Comparison of ENCODE assay signal across 16 mouse cellular contexts in genomic region chr17:72855298-72855697, GRCm38 (mm10). TPM values are rescaled to one million over a fixed set of nuclear protein-coding genes. Genes with fewer than 3 reads are reported as not detected.
DNase-seq lines count a peak whose midpoint lies in the region; ATAC-seq and TF ChIP-seq lines count a peak whose summit lies in the region.
"Had no signal": no experiment of that assay in that cellular context is flagged by ENCODE, and none has a peak within 500 bp of the region (broad histone marks: within the 10 kb centered on the region; RNA-seq: fewer than 3 reads in every experiment).

No protein-coding gene starts in this region.

- no peak overlapping the region for H3K27ac ChIP-seq in layer of hippocampus, adult 2 months
- H3K27ac ChIP-seq in stomach, postnatal 0 days (replicated peaks), result no peak overlapping the region
- H3K27ac ChIP-seq: forebrain, embryonic 12.5 days; hindbrain, embryonic 14.5 days; limb, embryonic 15.5 days; neural tube, embryonic 12.5 days had no signal

- intact Hi-C loops in gastrocnemius, postnatal 36 days (cut with DNase I), result loop anchor here (5.0 to 10.0 kb wide), 2 partner anchors 442 to 890 kb away; no protein-coding TSS in a partner anchor

- no peak overlapping the region for H3K4me3 ChIP-seq in layer of hippocampus, adult 2 months
- no peak overlapping the region for H3K4me3 ChIP-seq in stomach, postnatal 0 days (ENCODE audit: low read depth, low read length)
- H3K4me3 ChIP-seq: forebrain, embryonic 12.5 days; limb, embryonic 15.5 days; neural tube, embryonic 12.5 days had no signal

- 45% methylated on average over 1 of the region's 1 CpGs for WGBS in stomach, postnatal 0 days

- no peak for ATAC-seq in stomach, postnatal 0 days (ENCODE audit: low FRiP score, low TSS enrichment)

- no peaks in the 10 kb centered on the region for H3K27me3 ChIP-seq in stomach, postnatal 0 days (ENCODE audit: control insufficient read depth, insufficient read depth, low read length)
- H3K27me3 ChIP-seq: forebrain, embryonic 12.5 days; limb, embryonic 15.5 days; neural tube, embryonic 12.5 days had no signal

- TF ChIP-seq CTCF in layer of hippocampus, adult 2 months (conservative IDR thresholded peaks at IDR 0.05), result peak; percentile 51
- TF ChIP-seq CTCF in stomach, postnatal 0 days (IDR thresholded peaks at IDR 0.05; ENCODE audit: low read depth), result peak; percentile 47

- H3K9ac ChIP-seq in stomach, postnatal 0 days (ENCODE audit: low read length), result no peak overlapping the region
- H3K9ac ChIP-seq: forebrain, embryonic 12.5 days; hindbrain, embryonic 14.5 days; limb, embryonic 15.5 days; neural tube, embryonic 12.5 days had no signal

- no peaks in the 10 kb centered on the region for H3K36me3 ChIP-seq in stomach, postnatal 0 days (ENCODE audit: control insufficient read depth, insufficient read depth, low read length)
- H3K36me3 ChIP-seq: forebrain, embryonic 12.5 days; neural tube, embryonic 12.5 days had no signal

- no peak overlapping the region for H3K4me2 ChIP-seq in stomach, postnatal 0 days (replicated peaks; ENCODE audit: low read depth)
- H3K4me2 ChIP-seq: forebrain, embryonic 12.5 days; hindbrain, embryonic 14.5 days; limb, embryonic 15.5 days; neural tube, embryonic 12.5 days had no signal

- TF ChIP-seq EP300 in stomach, postnatal 0 days (optimal IDR thresholded peaks at IDR 0.05), result no peak

- DNase-seq in embryo, embryonic 10.5 days (ENCODE audit: low spot score), result peak; percentile 13
- DNase-seq in embryo, embryonic 10 days (ENCODE audit: low spot score), result no peak
- no peak for DNase-seq in layer of hippocampus, adult 2 months (ENCODE audit: low spot score in 2 of 2)
- no peak for DNase-seq in layer of hippocampus, postnatal 25 days (ENCODE audit: extremely low spot score in 1 of 2, low spot score in 1 of 2)
- DNase-seq in thymus, postnatal 0 days (ENCODE audit: low spot score), result peak; percentile 27
- no peak for DNase-seq in thymus, postnatal 36 days
- no peak for DNase-seq in stomach, postnatal 0 days (ENCODE audit: low spot score)
- DNase-seq in gastrocnemius, postnatal 36 days, result no peak
- DNase-seq: cerebellum, adult 9-11 months; heart, postnatal 14 days; kidney, adult 18-20 months; kidney, postnatal 14 days had no signal

- no peaks in the 10 kb centered on the region for H3K9me3 ChIP-seq in stomach, postnatal 0 days (ENCODE audit: control insufficient read depth, low read length)
- H3K9me3 ChIP-seq: forebrain, embryonic 12.5 days; limb, embryonic 15.5 days; neural tube, embryonic 12.5 days had no signal

- no peaks in the 10 kb centered on the region for H3K4me1 ChIP-seq in stomach, postnatal 0 days (replicated peaks; ENCODE audit: control insufficient read depth, insufficient read depth)
- H3K4me1 ChIP-seq: forebrain, embryonic 12.5 days; neural tube, embryonic 12.5 days had no signal

RNA-seq across cellular contexts. Expression of gene Ypel5, which starts 19.0 kb away (rescaled TPM):
- 10 to 100 TPM; 89.8 to 91.3 TPM for total RNA-seq in layer of hippocampus, adult 2 months (2021)
- total RNA-seq in layer of hippocampus, postnatal 25 days (2021), result 10 to 100 TPM; 86.1 to 98.7 TPM
- polyA plus RNA-seq in thymus, postnatal 0 days (2015; fragmentation: Nextera tagmentation; extraction: Ambion mirVana), result 83.2 and 83.8 TPM in 2 replicates
- polyA plus RNA-seq in stomach, postnatal 0 days (2015; fragmentation: Nextera tagmentation; extraction: Ambion mirVana), result 67.3 and 69.5 TPM in 2 replicates
- total RNA-seq in gastrocnemius, postnatal 36 days (2021), result 10 to 100 TPM; 29.2 to 31.6 TPM

Comparison
In these comparisons a context has a peak if more than half of its experiments do, and no peak if none do; other contexts are left out.
1. DNase-seq: peak in embryo, embryonic 10.5 days (single experiment) and thymus, postnatal 0 days (single experiment); none in embryo, embryonic 10 days (single experiment), layer of hippocampus, adult 2 months (0 of 2), layer of hippocampus, postnatal 25 days (0 of 2), thymus, postnatal 36 days (0 of 2), stomach, postnatal 0 days (single experiment) and gastrocnemius, postnatal 36 days (0 of 2).